Mouse (Mus musculus) liver, embryonic 14.5 days (tissue): ENCODE data around the gene Snx14.

ENCODE experiments used
- CTCF ChIP-seq: IDR thresholded peaks from 2 replicates; pipeline ENCODE4 v1.5.1; 2016; ENCODE audit warnings: antibody characterized with exemption, low read depth, control low read depth
- EP300 ChIP-seq: IDR thresholded peaks from 2 replicates; pipeline ENCODE4 v1.6.1; 2016; ENCODE audit warnings: antibody characterized with exemption, low read depth

DNA sequence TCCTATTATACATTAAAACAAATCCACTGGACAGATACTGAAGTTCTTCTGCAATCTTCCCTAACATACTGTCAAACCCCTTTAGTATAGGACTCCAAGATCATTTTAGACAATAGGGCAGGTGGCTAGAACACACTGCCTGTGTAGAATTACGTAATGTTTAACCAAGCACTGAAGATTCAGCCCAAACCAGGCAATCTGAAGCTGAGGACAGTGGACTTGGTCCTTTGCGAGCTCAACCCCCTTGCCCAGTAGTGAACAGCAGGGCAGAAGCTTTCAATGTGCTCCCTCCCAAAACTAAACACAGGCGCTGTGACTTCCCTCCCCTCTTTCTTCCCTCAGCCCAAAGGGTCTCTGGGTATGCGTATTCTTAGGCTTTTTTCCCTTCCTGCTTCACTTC is 71.9 kb downstream of the Snx14 start:
- TF ChIP-seq CTCF (no peak), EP300 (no peak)
